Mouse (Mus musculus) intestine, embryonic 16.5 days (tissue): ENCODE measurements around the gene Sema4f. TPM values are rescaled to one million over a fixed set of nuclear protein-coding genes. Genes with fewer than 3 reads are reported as not detected.

Experiments
- ATAC-seq: fragments of 200-750 bp; cut with Nextera tagmentation; 2 replicates; pipeline ENCODE4 v1.8.0; 2017; ENCODE audit warnings: moderate TSS enrichment, moderate library complexity
- H3K27ac ChIP-seq: fragments of 300-500 bp; sonication (generic); 2 replicates; pipeline ENCODE4 v1.5.1; 2014; ENCODE audit warnings: mild to moderate bottlenecking, low read length
- H3K27me3 ChIP-seq: fragments of 300-500 bp; sonication (generic); replicated peaks from 2 replicates; pipeline ENCODE4 v1.6.1; 2014; ENCODE audit warnings: low read length, control low read depth, mixed read lengths; ENCODE audit not compliant: control insufficient read depth, insufficient read depth
- H3K36me3 ChIP-seq: fragments of 300-500 bp; sonication (generic); 2 replicates; pipeline ENCODE4 v1.6.1; 2014; ENCODE audit warnings: low read length, control low read depth; ENCODE audit not compliant: control insufficient read depth, insufficient read depth
- H3K4me1 ChIP-seq: fragments of 300-500 bp; sonication (generic); 2 replicates; pipeline ENCODE4 v1.6.1; 2014; ENCODE audit warnings: low read length, control low read depth, mixed read lengths; ENCODE audit not compliant: control insufficient read depth, insufficient read depth
- H3K4me2 ChIP-seq: fragments of 300-500 bp; sonication (generic); 2 replicates; pipeline ENCODE4 v1.6.1; 2014; ENCODE audit warnings: low read depth, low read length, control low read depth
- H3K4me3 ChIP-seq: fragments of 300-500 bp; sonication (generic); 2 replicates; pipeline ENCODE4 v1.5.1; 2014; ENCODE audit warnings: mild to moderate bottlenecking, low read length
- H3K9ac ChIP-seq: fragments of 300-500 bp; sonication (generic); 2 replicates; pipeline ENCODE4 v1.6.1; 2014; ENCODE audit warnings: low read depth, low read length
- H3K9me3 ChIP-seq: fragments of 300-500 bp; sonication (generic); 2 replicates; pipeline ENCODE4 v1.6.1; 2016; ENCODE audit warnings: low read length, control low read depth; ENCODE audit not compliant: control insufficient read depth
- WGBS: fragments of 180-500 bp; shearing (Covaris S2); extraction: QIAGEN DNeasy Blood & Tissue Kit; methylation state at CpG from one replicate; pipeline ENCODE4 v1.1.7; 2014; 5-methylcytosine and 5-hydroxymethylcytosine counted together
- polyA plus RNA-seq: library from polyadenylated mRNA; unstranded; fragments of >200 nt; fragmentation: Nextera tagmentation; extraction: Ambion mirVana; gene quantifications from 2 replicates; pipeline ENCODE4 v1.2.1, GENCODE M21; 2015

Sema4f gene
- polyA plus RNA-seq, 1 experiment from 2014 or later, result 1.2 TPM

GRCm38 (mm10) chr6:82881485-82882096 lies 58.0 kb downstream of the Sema4f start:
- H3K9ac ChIP-seq, result no peak overlapping the region
- 35% methylated on average over 21 of the region's 21 CpGs for WGBS
- no peaks in the 10 kb centered on the region for H3K36me3 ChIP-seq
- no peak overlapping the region for H3K4me3 ChIP-seq
- H3K9me3 ChIP-seq, result no peaks in the 10 kb centered on the region
- H3K4me1 ChIP-seq, result no peaks in the 10 kb centered on the region; the same call in 1 of the 2 replicates
- peak; percentile 57 for ATAC-seq
- peak overlapping the region; percentile 9 for H3K4me2 ChIP-seq
- no peaks in the 10 kb centered on the region for H3K27me3 ChIP-seq
- H3K27ac ChIP-seq, result no peak overlapping the region

GRCm38 (mm10) chr6:82880807-82881206 lies 58.8 kb downstream of the Sema4f start:
- Histone ChIP-seq H3K27me3 (no peaks in the 10 kb centered on the region), H3K9me3 (no peaks in the 10 kb centered on the region), H3K4me1 (no peaks in the 10 kb centered on the region; the same call in 1 of the 2 replicates), H3K36me3 (no peaks in the 10 kb centered on the region), H3K9ac (no peak overlapping the region), H3K27ac (no peak overlapping the region), H3K4me2 (no peak overlapping the region), H3K4me3 (no peak overlapping the region)
- 79% methylated on average over 3 of the region's 3 CpGs for WGBS
- no peak for ATAC-seq

GRCm38 (mm10) chr6:82879463-82880089 lies 60.0 kb downstream of the Sema4f start:
- Histone ChIP-seq H3K9ac (0 out of 2 replicates have a peak overlapping the region, but pooled peaks have one; percentile 16), H3K4me3 (no peak overlapping the region), H3K9me3 (no peaks in the 10 kb centered on the region), H3K36me3 (no peaks in the 10 kb centered on the region), H3K4me2 (no peak overlapping the region), H3K27ac (no peak overlapping the region), H3K27me3 (no peaks in the 10 kb centered on the region), H3K4me1 (no peaks in the 10 kb centered on the region; the same call in 1 of the 2 replicates)
- 44% methylated on average over 11 of the region's 11 CpGs for WGBS
- ATAC-seq, result peak; percentile 39

DNA sequence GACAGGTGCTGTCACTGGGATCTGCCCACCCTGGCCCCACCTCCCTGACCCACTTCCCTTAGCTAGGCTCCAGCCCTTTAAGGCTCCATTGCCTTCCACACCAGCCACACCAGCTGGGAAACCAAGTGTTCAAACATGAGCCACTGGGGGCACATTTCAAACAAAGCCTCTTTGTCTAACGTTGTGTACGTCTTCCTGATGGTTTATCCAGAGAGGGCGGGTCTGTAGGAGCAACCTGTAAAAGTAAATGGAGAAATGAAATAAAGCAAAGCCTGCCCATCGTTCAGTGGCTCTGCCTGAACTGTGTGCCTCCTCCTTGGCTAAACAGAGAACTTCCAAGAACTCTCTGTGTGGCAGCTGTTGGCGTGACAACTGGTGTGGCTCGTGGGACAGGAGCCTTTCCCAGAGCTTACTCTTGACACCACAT lies 64.0 kb downstream of the Sema4f start:
- Histone ChIP-seq H3K9me3 (no peaks in the 10 kb centered on the region), H3K4me3 (no peak overlapping the region), H3K27ac (no peak overlapping the region), H3K36me3 (no peaks in the 10 kb centered on the region), H3K27me3 (no peaks in the 10 kb centered on the region), H3K9ac (no peak overlapping the region), H3K4me1 (peaks cover 4% of the 10 kb centered on the region; the same call in 1 of the 2 replicates), H3K4me2 (no peak overlapping the region)
- 38% methylated on average over 6 of the region's 6 CpGs for WGBS
- peak; percentile 67 for ATAC-seq

- Histone ChIP-seq H3K4me1 (peaks cover 4% of the 10 kb centered on the region; the same call in 1 of the 2 replicates), H3K27me3 (no peaks in the 10 kb centered on the region), H3K4me3 (no peak overlapping the region), H3K9ac (no peak overlapping the region), H3K27ac (0 out of 2 replicates have a peak overlapping the region, but pooled peaks have one; percentile 7), H3K36me3 (no peaks in the 10 kb centered on the region), H3K4me2 (no peak overlapping the region), H3K9me3 (no peaks in the 10 kb centered on the region)
- WGBS, result 81% methylated on average over 6 of the region's 6 CpGs
- ATAC-seq, result peak; percentile 8; the same call in 1 of the 2 replicates
Observed at GRCm38 (mm10) chr6:82872332-82872707, 67.2 kb downstream of the Sema4f start.

- Histone ChIP-seq H3K9me3 (no peaks in the 10 kb centered on the region), H3K9ac (no peak overlapping the region), H3K4me1 (peaks cover 4% of the 10 kb centered on the region; the same call in 1 of the 2 replicates), H3K4me2 (no peak overlapping the region), H3K27ac (0 out of 2 replicates have a peak overlapping the region, but pooled peaks have one; percentile 7), H3K36me3 (no peaks in the 10 kb centered on the region), H3K27me3 (no peaks in the 10 kb centered on the region), H3K4me3 (no peak overlapping the region)
- ATAC-seq, result 0 out of 2 replicates have a peak, but pooled peaks have one; percentile 49
- 7% methylated on average over 5 of the region's 5 CpGs for WGBS
Observed at GRCm38 (mm10) chr6:82871632-82872331, 67.8 kb downstream of the Sema4f start.

GRCm38 (mm10) chr6:82868476-82868875 lies 71.1 kb downstream of the Sema4f start:
- Histone ChIP-seq H3K27me3 (no peaks in the 10 kb centered on the region), H3K4me3 (no peak overlapping the region), H3K9me3 (no peaks in the 10 kb centered on the region), H3K4me1 (peaks cover 8% of the 10 kb centered on the region; the same call in 1 of the 2 replicates), H3K9ac (no peak overlapping the region), H3K27ac (no peak overlapping the region), H3K36me3 (no peaks in the 10 kb centered on the region), H3K4me2 (no peak overlapping the region)
- 66% methylated on average over 5 of the region's 5 CpGs for WGBS
- no peak for ATAC-seq

- H3K9ac ChIP-seq, result no peak overlapping the region
- 49% methylated on average over 8 of the region's 8 CpGs for WGBS
- H3K36me3 ChIP-seq, result no peaks in the 10 kb centered on the region
- H3K27ac ChIP-seq, result peak overlapping the region; percentile 13; the same call in 1 of the 2 replicates
- H3K4me3 ChIP-seq, result no peak overlapping the region
- H3K27me3 ChIP-seq, result no peaks in the 10 kb centered on the region
- H3K4me2 ChIP-seq, result no peak overlapping the region
- peaks cover 11% of the 10 kb centered on the region; the same call in 1 of the 2 replicates for H3K4me1 ChIP-seq
- ATAC-seq, result peak; percentile 91
- no peaks in the 10 kb centered on the region for H3K9me3 ChIP-seq
Observed at GRCm38 (mm10) chr6:82863380-82863874, 76.1 kb downstream of the Sema4f start.

- H3K36me3 ChIP-seq, result no peaks in the 10 kb centered on the region
- H3K9ac ChIP-seq, result no peak overlapping the region
- H3K9me3 ChIP-seq, result no peaks in the 10 kb centered on the region
- no peak overlapping the region for H3K27ac ChIP-seq
- no peak overlapping the region for H3K4me3 ChIP-seq
- H3K4me2 ChIP-seq, result no peak overlapping the region
- ATAC-seq, result no peak
- no peaks in the 10 kb centered on the region for H3K27me3 ChIP-seq
- peaks cover 11% of the 10 kb centered on the region; the same call in 1 of the 2 replicates for H3K4me1 ChIP-seq
- 68% methylated on average over 7 of the region's 7 CpGs for WGBS
Observed at GRCm38 (mm10) chr6:82862475-82862874, 77.1 kb downstream of the Sema4f start.
